Comparison of ENCODE assay signal across 19 mouse cellular contexts in the genomic region with DNA sequence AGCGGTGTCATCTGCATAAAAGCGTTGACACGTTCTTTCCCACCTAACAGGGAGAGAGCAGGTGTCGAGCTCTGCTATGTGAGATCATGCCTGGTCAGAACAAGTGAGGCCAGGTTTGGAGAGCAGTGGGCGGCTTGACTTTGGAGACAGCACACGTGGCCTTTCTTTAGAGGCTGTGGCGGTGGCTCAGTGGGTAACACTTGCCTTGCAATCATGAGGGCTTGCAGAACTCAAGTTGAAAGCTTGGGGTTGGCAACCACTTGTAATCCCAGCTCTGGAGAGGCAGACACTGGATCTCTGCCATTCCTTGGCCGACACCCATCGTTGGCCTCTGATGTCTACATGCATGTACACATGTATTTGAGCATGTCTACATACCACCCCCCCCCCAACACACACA.
A peak's percentile ranks its signal among the peaks of the same experiment; 100 is the strongest.
DNase-seq lines count a peak whose midpoint lies in the region; ATAC-seq and TF ChIP-seq lines count a peak whose summit lies in the region.
"Had no signal": no experiment of that assay in that cellular context is flagged by ENCODE, and none has a peak within 500 bp of the region (broad histone marks: within the 10 kb centered on the region; RNA-seq: fewer than 3 reads in every experiment).

No protein-coding gene starts in this region.

- no peak for TF ChIP-seq CTCF in kidney, postnatal 0 days (IDR thresholded peaks at IDR 0.05; ENCODE audit: low read depth)
- no peak for TF ChIP-seq CTCF in stomach, postnatal 0 days (IDR thresholded peaks at IDR 0.05; ENCODE audit: low read depth)

- no peak overlapping the region for H3K4me2 ChIP-seq in embryonic facial prominence, embryonic 15.5 days (replicated peaks)
- no peak overlapping the region for H3K4me2 ChIP-seq in kidney, postnatal 0 days (ENCODE audit: low read length)
- H3K4me2 ChIP-seq in lung, embryonic 16.5 days (ENCODE audit: low read depth, low read length), result no peak overlapping the region
- H3K4me2 ChIP-seq in stomach, postnatal 0 days (replicated peaks; ENCODE audit: low read depth), result no peak overlapping the region
- H3K4me2 ChIP-seq: forebrain, embryonic 15.5 days; heart, embryonic 12.5 days; limb, embryonic 15.5 days; midbrain, embryonic 12.5 days had no signal

- no peak for DNase-seq in embryonic facial prominence, embryonic 10.5 days (ENCODE audit: low spot score)
- DNase-seq in kidney, postnatal 0 days (ENCODE audit: low spot score), result no peak
- no peak for DNase-seq in kidney, adult 9 months
- DNase-seq in lung, postnatal 25 days (ENCODE audit: low spot score), result no peak
- DNase-seq in stomach, postnatal 0 days (ENCODE audit: low spot score), result no peak
- no peak for DNase-seq in cerebellum, adult 8-10 months
- DNase-seq: adrenal gland, postnatal 10 days; cerebellum, adult 18-20 months; cerebellum, postnatal 36 days; embryo, embryonic 11 days; heart, postnatal 10 days; left cerebral cortex, postnatal 4 days had no signal

- H3K9ac ChIP-seq in embryonic facial prominence, embryonic 15.5 days, result no peak overlapping the region
- no peak overlapping the region for H3K9ac ChIP-seq in kidney, postnatal 0 days (ENCODE audit: low read depth, low read length)
- no peak overlapping the region for H3K9ac ChIP-seq in lung, embryonic 16.5 days (ENCODE audit: low read length)
- no peak overlapping the region for H3K9ac ChIP-seq in stomach, postnatal 0 days (ENCODE audit: low read length)
- H3K9ac ChIP-seq: forebrain, embryonic 15.5 days; heart, embryonic 12.5 days; limb, embryonic 15.5 days; midbrain, embryonic 12.5 days had no signal

- TF ChIP-seq EP300 in stomach, postnatal 0 days (optimal IDR thresholded peaks at IDR 0.05), result no peak

- no peak overlapping the region for H3K4me3 ChIP-seq in embryonic facial prominence, embryonic 15.5 days (replicated peaks)
- no peak overlapping the region for H3K4me3 ChIP-seq in embryonic facial prominence, embryonic 10.5 days
- H3K4me3 ChIP-seq in kidney, postnatal 0 days (replicated peaks; ENCODE audit: low read depth, low read length), result no peak overlapping the region
- no peak overlapping the region for H3K4me3 ChIP-seq in lung, embryonic 16.5 days (ENCODE audit: low read length)
- H3K4me3 ChIP-seq in stomach, postnatal 0 days (ENCODE audit: low read depth, low read length), result no peak overlapping the region
- H3K4me3 ChIP-seq: forebrain, embryonic 15.5 days; heart, embryonic 12.5 days; limb, embryonic 15.5 days; midbrain, embryonic 12.5 days had no signal

- ATAC-seq in embryonic facial prominence, embryonic 15.5 days (ENCODE audit: insufficient number of reproducible peaks, low FRiP score, low TSS enrichment, low read depth), result no peak
- no peak for ATAC-seq in kidney, postnatal 0 days (replicated peaks; ENCODE audit: low FRiP score, low read depth)
- ATAC-seq in lung, embryonic 16.5 days (ENCODE audit: low read depth), result no peak
- no peak for ATAC-seq in stomach, postnatal 0 days (ENCODE audit: low FRiP score, low TSS enrichment)
- ATAC-seq: forebrain, embryonic 15.5 days; hindbrain, postnatal 0 days had no signal

- H3K27me3 ChIP-seq in embryonic facial prominence, embryonic 15.5 days, result no peaks in the 10 kb centered on the region
- no peaks in the 10 kb centered on the region for H3K27me3 ChIP-seq in embryonic facial prominence, embryonic 10.5 days (replicated peaks; ENCODE audit: low read depth, poor library complexity, severe bottlenecking)
- H3K27me3 ChIP-seq in kidney, postnatal 0 days (ENCODE audit: insufficient read depth, low read length), result no peaks in the 10 kb centered on the region
- H3K27me3 ChIP-seq in lung, embryonic 16.5 days (ENCODE audit: control insufficient read depth, insufficient read depth, low read depth, low read length), result no peaks in the 10 kb centered on the region
- no peaks in the 10 kb centered on the region for H3K27me3 ChIP-seq in stomach, postnatal 0 days (ENCODE audit: control insufficient read depth, insufficient read depth, low read length)
- H3K27me3 ChIP-seq: forebrain, embryonic 15.5 days; heart, embryonic 12.5 days; limb, embryonic 15.5 days; midbrain, embryonic 12.5 days had no signal

- H3K4me1 ChIP-seq in embryonic facial prominence, embryonic 15.5 days, result peaks cover 6% of the 10 kb centered on the region; the same call in 1 of the 2 replicates
- peaks cover 7% of the 10 kb centered on the region for H3K4me1 ChIP-seq in embryonic facial prominence, embryonic 10.5 days
- no peaks in the 10 kb centered on the region for H3K4me1 ChIP-seq in kidney, postnatal 0 days (replicated peaks; ENCODE audit: insufficient read depth, low read length)
- H3K4me1 ChIP-seq in lung, embryonic 16.5 days (replicated peaks; ENCODE audit: control insufficient read depth, insufficient read depth, low read length), result peaks cover 28% of the 10 kb centered on the region
- 0 out of 2 replicates have a peak, but pooled peaks cover 3% of the 10 kb centered on the region for H3K4me1 ChIP-seq in stomach, postnatal 0 days (replicated peaks; ENCODE audit: control insufficient read depth, insufficient read depth)
- H3K4me1 ChIP-seq: heart, embryonic 12.5 days had no signal

- H3K9me3 ChIP-seq in embryonic facial prominence, embryonic 15.5 days (replicated peaks), result no peaks in the 10 kb centered on the region
- H3K9me3 ChIP-seq in embryonic facial prominence, embryonic 10.5 days, result no peaks in the 10 kb centered on the region
- no peaks in the 10 kb centered on the region for H3K9me3 ChIP-seq in kidney, postnatal 0 days (replicated peaks; ENCODE audit: low read length)
- H3K9me3 ChIP-seq in lung, embryonic 16.5 days (ENCODE audit: control insufficient read depth, low read length), result no peaks in the 10 kb centered on the region
- no peaks in the 10 kb centered on the region for H3K9me3 ChIP-seq in stomach, postnatal 0 days (ENCODE audit: control insufficient read depth, low read length)
- H3K9me3 ChIP-seq: forebrain, embryonic 15.5 days; heart, embryonic 12.5 days; limb, embryonic 15.5 days; midbrain, embryonic 12.5 days had no signal

- H3K27ac ChIP-seq in embryonic facial prominence, embryonic 15.5 days (replicated peaks), result 0 out of 2 replicates have a peak overlapping the region, but pooled peaks have one; percentile 36
- no peak overlapping the region for H3K27ac ChIP-seq in embryonic facial prominence, embryonic 10.5 days (replicated peaks)
- peak overlapping the region; percentile 47 for H3K27ac ChIP-seq in kidney, postnatal 0 days
- H3K27ac ChIP-seq in lung, embryonic 16.5 days (ENCODE audit: low read length), result peak overlapping the region; percentile 34
- peak overlapping the region; percentile 69 for H3K27ac ChIP-seq in stomach, postnatal 0 days (replicated peaks)
- H3K27ac ChIP-seq: forebrain, embryonic 15.5 days; hindbrain, postnatal 0 days; limb, embryonic 15.5 days; midbrain, embryonic 12.5 days had no signal

- WGBS in embryonic facial prominence, embryonic 15.5 days, result 90% methylated on average over 9 of the region's 9 CpGs
- WGBS in embryonic facial prominence, embryonic 10.5 days, result 92% methylated on average over 9 of the region's 9 CpGs
- 84% methylated on average over 9 of the region's 9 CpGs for WGBS in kidney, postnatal 0 days
- 79% methylated on average over 9 of the region's 9 CpGs for WGBS in lung, embryonic 16.5 days
- 90% methylated on average over 9 of the region's 9 CpGs for WGBS in stomach, postnatal 0 days

- H3K36me3 ChIP-seq in embryonic facial prominence, embryonic 15.5 days, result no peaks in the 10 kb centered on the region
- no peaks in the 10 kb centered on the region for H3K36me3 ChIP-seq in embryonic facial prominence, embryonic 10.5 days (replicated peaks)
- H3K36me3 ChIP-seq in kidney, postnatal 0 days (ENCODE audit: insufficient read depth, low read length), result no peaks in the 10 kb centered on the region
- H3K36me3 ChIP-seq in lung, embryonic 16.5 days (ENCODE audit: control insufficient read depth, insufficient read depth, low read length), result no peaks in the 10 kb centered on the region
- no peaks in the 10 kb centered on the region for H3K36me3 ChIP-seq in stomach, postnatal 0 days (ENCODE audit: control insufficient read depth, insufficient read depth, low read length)
- H3K36me3 ChIP-seq: forebrain, embryonic 15.5 days; heart, embryonic 12.5 days; limb, embryonic 15.5 days; midbrain, embryonic 12.5 days had no signal
